Mouse (Mus musculus) erythroid progenitor cell, adult 5-6 weeks (primary cell): ENCODE results near the gene Jak3. TPM values are rescaled to one million over a fixed set of nuclear protein-coding genes. Genes with fewer than 3 reads are reported as not detected.
"Not testable (repeated sequence)": the region's sequence is repeated elsewhere in the genome, so short reads cannot be mapped to it uniquely, and the experiment has no call there.

ENCODE experiments used
- ATAC-seq: replicated peaks from 2 replicates; pipeline ENCODE4 v1.8.0; 2016; ENCODE audit warnings: moderate number of reproducible peaks, mild to moderate bottlenecking, moderate TSS enrichment, inconsistent platforms; ENCODE audit not compliant: poor library complexity, low FRiP score, severe bottlenecking
- total RNA-seq, 2 experiments: library from RNA; stranded (forward) in 1 of 2; stranded (reverse) in 1 of 2; fragments of 150-400 nt in 1 of 2; fragments of 186-747, 209-891 nt in 1 of 2; gene quantifications; 2 replicates each; pipeline versions ENCODE4 v1.2.3 to v1.2.4; 2015 to 2017; ENCODE audit warnings: low replicate concordance in 2 of 2

Gene Jak3
- total RNA-seq, 2 experiments from 2014 or later: 0.68 to 2.1 TPM

GRCm38 (mm10) chr8:71682832-71683231, 6.7 kb downstream of the Jak3 start:
- ATAC-seq: no peak

DNA sequence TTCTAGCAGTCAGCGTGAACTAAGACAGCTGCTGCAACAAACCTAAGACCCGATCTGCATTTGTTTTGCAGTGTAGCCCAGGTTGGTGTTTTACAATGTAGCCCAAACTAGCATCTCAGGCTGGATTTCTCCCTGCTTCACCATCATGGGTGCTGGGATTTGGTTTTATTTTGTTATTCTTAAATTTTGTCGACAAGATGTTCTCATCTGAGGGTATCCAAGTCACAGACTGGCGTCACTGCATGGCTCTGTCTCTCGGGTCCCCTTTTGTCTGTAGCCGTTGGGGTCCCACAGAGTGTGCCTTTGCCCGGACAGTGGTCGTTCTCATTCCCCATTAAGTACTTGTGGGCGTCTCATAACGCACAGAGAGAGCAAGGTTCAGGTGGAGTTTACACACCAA, 8.6 kb downstream of the Jak3 start:
- no peak for ATAC-seq

DNA sequence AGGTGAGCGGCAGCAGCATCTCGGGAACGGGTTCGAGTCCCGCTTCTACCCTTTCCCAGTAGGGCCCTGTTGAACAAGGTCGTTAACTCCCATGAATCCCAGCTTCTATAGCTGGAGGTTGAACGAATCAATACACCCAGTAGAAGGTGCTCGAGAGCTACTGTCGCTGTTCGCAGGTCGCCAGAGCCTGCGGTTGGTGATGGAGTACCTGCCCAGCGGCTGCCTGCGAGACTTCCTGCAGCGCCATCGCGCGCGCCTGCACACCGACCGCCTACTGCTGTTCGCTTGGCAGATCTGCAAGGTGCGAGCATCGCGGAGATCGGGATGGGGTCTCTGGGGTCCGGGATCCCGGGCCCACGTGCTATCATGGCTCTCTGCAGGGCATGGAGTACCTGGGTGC, 9.5 kb downstream of the Jak3 start:
- ATAC-seq: no peak

- ATAC-seq: no peak
These were observed 10.1 kb downstream of the Jak3 start for GRCm38 (mm10) chr8:71686143-71686734.

DNA sequence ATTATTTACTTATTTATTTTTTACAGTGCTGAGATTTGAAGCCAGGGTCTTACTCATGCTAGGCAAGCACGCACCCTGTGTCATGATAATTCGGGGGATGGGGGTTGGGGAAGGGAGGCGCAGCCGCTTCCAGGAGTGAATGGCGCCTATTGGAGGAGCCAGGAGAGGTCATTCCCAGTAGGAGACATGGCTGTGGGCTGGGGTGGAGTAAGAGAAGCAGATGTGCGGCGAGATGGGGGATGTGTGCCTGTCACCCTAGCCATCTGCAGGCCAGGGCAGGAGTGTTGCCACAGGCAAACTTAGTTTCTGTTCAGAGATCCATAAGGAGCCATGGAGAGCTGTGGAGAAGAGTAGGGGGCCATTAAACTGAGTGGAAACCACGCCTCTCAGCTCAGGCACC, 11.5 kb downstream of the Jak3 start:
- ATAC-seq: no peak

- no peak for ATAC-seq
These were observed 12.9 kb downstream of the Jak3 start, which contains the start of gene Insl3 for GRCm38 (mm10) chr8:71689028-71689427. Gene Insl3 (plus strand): TSS chr8:71689214.

DNA sequence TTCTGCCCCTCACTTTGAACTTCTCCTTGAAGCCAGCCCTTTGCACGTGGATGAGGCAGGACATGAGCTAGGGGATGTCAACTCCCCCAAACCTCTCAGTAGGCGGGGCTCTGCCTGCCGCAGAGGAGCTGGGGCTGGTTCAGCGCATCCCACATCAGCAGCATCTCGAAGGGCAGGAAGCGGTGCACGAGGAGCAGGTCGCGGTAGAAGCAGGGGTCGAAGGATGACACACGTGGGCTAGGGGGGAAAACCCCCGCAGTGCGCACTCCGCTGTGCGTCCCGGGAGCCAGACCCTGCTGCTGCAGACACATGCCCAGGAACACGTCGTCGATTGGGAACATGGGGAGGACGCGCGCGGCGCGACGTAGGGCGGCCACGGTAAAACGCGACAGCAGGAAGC, 16.4 kb downstream of the Jak3 start:
- no peak for ATAC-seq

- ATAC-seq: no peak
These were observed 17.3 kb downstream of the Jak3 start for GRCm38 (mm10) chr8:71693166-71694041.

GRCm38 (mm10) chr8:71695456-71695855, 19.4 kb downstream of the Jak3 start:
- ATAC-seq: not testable (repeated sequence)

- ATAC-seq: no peak
These were observed 24.6 kb downstream of the Jak3 start for GRCm38 (mm10) chr8:71700493-71701269.

DNA sequence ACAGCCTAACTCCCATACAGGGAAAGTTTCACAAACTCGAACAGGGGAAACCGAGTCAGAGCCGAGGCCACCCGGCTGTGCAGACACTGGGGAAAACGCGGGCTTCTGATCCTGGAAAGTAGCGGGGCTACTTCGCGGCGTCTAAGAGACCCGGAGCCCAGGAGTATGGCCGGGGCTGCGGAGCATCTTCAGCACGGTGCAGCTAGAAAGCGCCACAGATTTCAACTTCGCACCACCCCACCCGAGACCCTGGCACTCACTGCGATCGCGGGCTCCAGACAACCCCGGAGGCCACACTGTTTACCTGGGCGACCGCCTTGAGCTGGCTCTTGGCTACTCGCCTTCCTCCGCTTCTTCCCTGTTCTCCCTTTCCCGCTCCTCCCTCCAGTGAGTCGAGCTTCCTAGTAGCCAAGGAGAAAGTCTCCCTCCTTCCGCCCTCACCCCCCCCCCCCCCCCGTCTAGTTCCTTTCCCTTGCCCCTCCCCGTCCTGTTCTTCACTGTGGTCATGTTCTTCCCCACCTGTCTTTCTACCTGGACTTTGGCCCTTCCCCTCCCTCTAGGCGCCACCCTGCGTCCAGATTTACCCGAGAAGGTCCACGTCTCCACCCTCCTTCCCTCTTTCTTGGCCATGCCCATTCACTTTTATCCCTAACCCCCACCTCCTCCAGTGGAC, 25.5 kb downstream of the Jak3 start, which contains the start of gene B3gnt3:
B3gnt3 (minus strand) TSS at position 376 of the 673 bp plus-strand sequence.
- ATAC-seq: no peak; the same call in none of the 2 replicates

- peak; percentile 72 for ATAC-seq
These were observed 26.0 kb downstream of the Jak3 start for GRCm38 (mm10) chr8:71702087-71702432.

GRCm38 (mm10) chr8:71702923-71703322, 26.8 kb downstream of the Jak3 start:
- peak; percentile 95 for ATAC-seq

GRCm38 (mm10) chr8:71703400-71703799, 27.3 kb downstream of the Jak3 start:
- ATAC-seq: not testable (repeated sequence)

DNA sequence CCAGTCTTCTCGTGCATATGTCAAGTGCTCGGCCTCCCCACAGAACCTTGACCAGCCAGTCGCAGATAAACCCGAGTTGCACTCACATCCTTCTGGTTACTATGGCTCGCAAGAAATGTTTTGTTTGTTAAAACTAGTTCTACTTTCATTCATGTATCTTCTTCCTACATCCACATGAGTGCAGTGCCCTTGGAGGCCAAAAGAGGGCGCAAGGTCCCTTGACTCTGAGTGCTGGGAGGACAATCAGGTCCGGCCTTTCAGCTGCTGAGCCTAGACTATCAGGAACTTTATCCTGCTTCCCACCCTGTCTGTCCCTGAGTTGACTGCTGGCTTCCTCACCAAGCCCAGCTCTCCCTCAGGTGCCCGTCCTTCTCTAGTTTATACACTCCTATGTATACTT, 31.8 kb downstream of the Jak3 start:
- peak; percentile 67 for ATAC-seq

DNA sequence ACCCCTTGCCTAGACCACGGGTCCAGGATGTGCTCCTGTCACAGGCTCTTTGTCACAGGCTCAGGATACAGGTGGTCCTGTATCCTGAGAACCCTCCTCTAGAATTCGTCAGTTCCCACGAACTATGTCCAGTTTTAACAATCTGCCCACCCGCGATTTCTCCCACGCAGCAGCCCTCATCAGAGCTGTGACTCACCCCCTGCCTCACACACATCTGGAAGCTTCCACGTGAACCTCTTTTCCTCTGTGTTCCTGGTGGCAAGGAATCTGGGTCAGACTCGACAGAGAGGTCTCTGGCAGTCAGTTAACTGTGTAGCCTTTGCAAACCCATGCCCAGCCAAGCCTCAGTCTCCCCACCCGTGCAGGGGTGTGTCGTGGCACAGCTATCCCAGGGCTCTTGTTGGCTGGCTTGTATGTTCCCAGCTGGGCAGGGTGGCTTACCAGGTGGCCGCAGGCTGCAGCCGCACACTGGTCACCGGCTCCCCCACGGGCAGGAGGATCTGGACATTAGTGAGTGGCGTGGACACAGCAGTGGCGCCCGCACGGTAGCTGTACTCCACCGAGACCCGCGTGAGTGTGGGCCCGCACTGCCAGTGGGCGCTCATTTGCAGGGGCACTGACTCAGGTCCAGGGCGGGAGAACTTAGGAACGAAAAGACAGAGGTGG, 33.2 kb downstream of the Jak3 start:
- ATAC-seq: peak; percentile 8; the same call in 1 of the 2 replicates

DNA sequence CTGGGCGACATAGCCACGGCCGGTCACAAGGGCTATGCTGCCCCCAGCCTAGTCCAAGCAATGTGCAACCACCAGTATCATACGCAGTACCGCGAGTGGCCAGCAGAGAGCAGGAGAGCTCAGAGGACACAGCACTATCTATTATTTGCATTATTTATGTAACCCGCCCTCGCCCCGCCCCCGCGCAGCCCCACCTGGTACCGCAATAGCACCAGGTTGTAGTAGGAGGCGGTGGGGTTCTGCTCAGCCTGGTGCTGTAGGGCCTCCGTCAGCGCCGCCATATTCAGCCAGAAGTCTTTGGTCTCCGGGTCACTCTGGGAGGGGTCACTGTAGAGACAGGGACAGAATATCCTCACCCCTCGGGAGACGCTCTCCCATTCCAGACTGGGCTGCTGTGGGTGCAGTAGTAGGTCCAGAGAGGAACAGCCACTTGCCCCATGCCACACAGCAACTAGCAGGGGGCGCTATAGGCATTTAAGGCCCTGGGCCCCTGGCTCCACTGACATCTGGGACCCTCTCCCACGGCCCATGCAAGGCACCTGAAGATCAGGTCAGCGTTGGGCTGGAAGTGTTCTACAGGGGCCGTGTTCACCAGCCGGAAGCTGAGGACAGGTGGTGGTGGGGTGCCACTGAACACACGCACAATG, 33.8 kb downstream of the Jak3 start:
- peak; percentile 58 for ATAC-seq

- no peak for ATAC-seq
These were observed 35.5 kb downstream of the Jak3 start for GRCm38 (mm10) chr8:71711574-71711973.

- ATAC-seq: no peak
These were observed 39.4 kb downstream of the Jak3 start for GRCm38 (mm10) chr8:71715531-71715930.
